Mouse (Mus musculus) kidney, adult 18-20 months (tissue): ENCODE results near the gene Cmtm7.
"Not testable (repeated sequence)": the region's sequence is repeated elsewhere in the genome, so short reads cannot be mapped to it uniquely, and the experiment has no call there.

ENCODE experiments used
- DNase-seq: peaks from one replicate; pipeline ENCODE4 v3.0.0; 2021

Cmtm7 gene

GRCm38 (mm10) chr9:114760353-114760752 is 21.3 kb downstream of the Cmtm7 start:
- no peak for DNase-seq

GRCm38 (mm10) chr9:114759886-114760285 is 21.8 kb downstream of the Cmtm7 start:
- no peak for DNase-seq

- DNase-seq = no peak
These were observed 22.9 kb downstream of the Cmtm7 start for GRCm38 (mm10) chr9:114758801-114759200.

- DNase-seq = no peak
These were observed 23.4 kb downstream of the Cmtm7 start for GRCm38 (mm10) chr9:114758272-114758671.

- peak; percentile 93 for DNase-seq
These were observed 28.7 kb downstream of the Cmtm7 start for GRCm38 (mm10) chr9:114752863-114753484.

- DNase-seq = no peak
These were observed 29.3 kb downstream of the Cmtm7 start for GRCm38 (mm10) chr9:114752311-114752710.

- DNase-seq = no peak
These were observed 30.1 kb downstream of the Cmtm7 start for GRCm38 (mm10) chr9:114751582-114751981.

GRCm38 (mm10) chr9:114747466-114747865 is 34.2 kb downstream of the Cmtm7 start:
- no peak for DNase-seq

- no peak for DNase-seq
These were observed 34.6 kb downstream of the Cmtm7 start for GRCm38 (mm10) chr9:114747012-114747411.

- DNase-seq = no peak
These were observed 36.0 kb downstream of the Cmtm7 start for GRCm38 (mm10) chr9:114745654-114746053.

GRCm38 (mm10) chr9:114745163-114745562 is 36.5 kb downstream of the Cmtm7 start:
- DNase-seq = no peak

- no peak for DNase-seq
These were observed 38.9 kb downstream of the Cmtm7 start for GRCm38 (mm10) chr9:114742731-114743130.

- no peak for DNase-seq
These were observed 41.3 kb downstream of the Cmtm7 start for GRCm38 (mm10) chr9:114740336-114740735.

- DNase-seq = peak; percentile 61
These were observed 45.2 kb downstream of the Cmtm7 start for GRCm38 (mm10) chr9:114736442-114736841.

GRCm38 (mm10) chr9:114733238-114733637 is 48.4 kb downstream of the Cmtm7 start:
- DNase-seq = no peak

- DNase-seq = no peak
These were observed 49.6 kb downstream of the Cmtm7 start for GRCm38 (mm10) chr9:114731871-114732682.

- peak; percentile 99 for DNase-seq
These were observed 50.5 kb downstream of the Cmtm7 start, which contains the start of gene Cmtm6 for GRCm38 (mm10) chr9:114731011-114731755. Cmtm6 (plus strand) TSS chr9:114731116.

GRCm38 (mm10) chr9:114729911-114730805 is 51.5 kb downstream of the Cmtm7 start:
- no peak for DNase-seq

- DNase-seq = not testable (repeated sequence)
These were observed 53.2 kb downstream of the Cmtm7 start for GRCm38 (mm10) chr9:114728432-114728831.

- DNase-seq = peak; percentile 29
These were observed 54.3 kb downstream of the Cmtm7 start for GRCm38 (mm10) chr9:114727315-114727714.

- DNase-seq = peak; percentile 81
These were observed 64.9 kb downstream of the Cmtm7 start for GRCm38 (mm10) chr9:114716677-114717331.

GRCm38 (mm10) chr9:114713481-114713880 is 68.2 kb downstream of the Cmtm7 start:
- DNase-seq = peak; percentile 80
